Mouse (Mus musculus): ENCODE measurements around the gene Phf8. TPM values are rescaled to one million over a fixed set of nuclear protein-coding genes. Genes with fewer than 3 reads are reported as not detected.
A peak's percentile ranks its signal among the peaks of the same experiment; 100 is the strongest.
"Not testable (repeated sequence)": the region's sequence is repeated elsewhere in the genome, so short reads cannot be mapped to it uniquely, and the experiment has no call there.

Phf8 gene
- total RNA-seq (2021), result 10 to 100 TPM; 27.4 to 28.6 TPM
- long read RNA-seq, experiment 1, full-length matches to known transcripts, result 1 of 4 reads
- long read RNA-seq, experiment 1, partial matches to known transcripts, result 2 of 4 reads
- long read RNA-seq, experiment 1, other reads (novel, unspliced or antisense), result 1 of 4 reads
- long read RNA-seq, experiment 2, partial matches to known transcripts, result 4 of 9 reads
- long read RNA-seq, experiment 2, other reads (novel, unspliced or antisense), result 5 of 9 reads

DNA sequence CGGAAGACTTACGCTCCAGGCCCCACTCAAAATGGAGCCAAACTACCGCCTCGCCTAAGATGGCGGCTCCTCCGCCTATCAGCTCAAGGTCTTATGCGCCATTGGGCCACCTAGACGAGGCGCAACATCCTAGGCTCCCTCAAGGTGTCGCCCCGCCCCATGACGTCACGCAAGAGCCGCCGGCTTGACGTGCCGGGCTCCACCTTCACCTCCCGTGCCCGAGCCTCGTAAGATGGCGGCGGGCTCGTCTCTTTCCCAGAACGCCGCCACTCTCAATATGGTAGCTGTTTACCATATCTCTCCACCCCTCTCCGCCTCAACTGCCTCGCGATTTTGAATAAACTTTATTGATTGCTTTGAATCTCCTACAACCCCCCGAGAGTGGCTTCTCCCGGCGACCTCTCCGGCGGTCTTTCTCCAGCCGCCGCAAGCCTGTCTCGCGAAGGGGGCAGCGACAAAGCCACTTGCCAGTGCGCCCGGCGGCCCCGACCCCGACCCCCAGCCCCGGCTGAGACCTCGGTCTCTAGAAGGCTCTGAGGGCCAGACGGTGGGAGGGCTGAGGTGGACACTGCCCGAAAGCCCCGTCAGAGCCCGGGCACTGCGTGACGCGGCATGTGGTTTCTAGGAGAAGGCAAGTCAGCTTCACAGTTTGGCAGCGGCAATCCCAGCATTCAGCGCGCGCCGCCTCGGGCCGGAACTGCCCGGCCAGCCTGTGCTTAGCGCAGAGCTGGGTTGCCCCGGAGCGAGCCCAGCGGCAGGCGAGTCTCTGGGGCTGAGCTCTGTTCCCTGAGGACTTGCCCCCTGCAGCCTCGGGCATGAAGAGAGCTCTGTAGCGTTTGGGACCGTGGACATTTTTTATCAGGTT, at the start of gene Phf8:
Phf8 (plus strand) TSS at position 215 of the 865 bp plus-strand sequence.
- peak; percentile 84 to 85 for DNase-seq (ENCODE audit: low spot score in 2 of 2)

DNA sequence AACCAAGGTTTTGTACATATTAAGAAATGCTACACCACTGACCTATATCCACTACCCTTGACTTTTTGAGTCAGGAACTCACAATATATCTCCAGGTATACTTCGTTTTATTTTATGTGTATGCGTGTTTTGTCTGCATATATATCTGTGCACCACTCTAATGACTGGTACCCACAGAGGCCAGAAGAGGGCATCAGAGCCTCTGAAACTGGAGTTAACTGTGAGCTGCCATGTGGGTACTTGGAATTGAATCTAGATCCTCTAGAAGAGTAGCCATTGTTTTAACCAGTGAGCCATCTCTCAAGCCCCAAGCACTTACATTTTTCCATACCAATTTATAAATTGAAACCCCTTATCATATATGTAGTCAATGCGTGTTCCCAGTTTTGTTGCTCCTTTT, 32.3 kb upstream of the Phf8 start:
- DNase-seq (ENCODE audit: low spot score in 2 of 2), result no peak

DNA sequence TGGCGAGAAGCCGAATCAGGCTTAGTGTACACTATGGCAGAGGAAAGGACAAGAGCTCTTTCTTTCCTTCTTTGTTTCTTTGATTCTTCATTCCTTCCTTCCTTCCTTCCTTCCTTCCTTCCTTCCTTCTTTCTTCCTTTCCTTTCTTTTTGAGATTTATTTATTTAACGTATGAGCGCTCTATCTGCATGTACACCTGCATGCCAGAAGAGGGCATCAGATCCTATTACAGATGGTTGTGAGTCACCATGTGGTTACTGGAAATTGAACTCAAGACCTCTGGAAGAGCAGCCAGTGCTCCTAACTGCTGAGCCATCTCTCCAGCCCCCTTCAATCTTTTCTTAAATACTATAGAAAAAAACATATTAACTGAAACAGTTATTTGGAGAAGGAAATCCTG, 27.2 kb upstream of the Phf8 start:
- not testable (repeated sequence) for DNase-seq (ENCODE audit: low spot score in 2 of 2)

DNA sequence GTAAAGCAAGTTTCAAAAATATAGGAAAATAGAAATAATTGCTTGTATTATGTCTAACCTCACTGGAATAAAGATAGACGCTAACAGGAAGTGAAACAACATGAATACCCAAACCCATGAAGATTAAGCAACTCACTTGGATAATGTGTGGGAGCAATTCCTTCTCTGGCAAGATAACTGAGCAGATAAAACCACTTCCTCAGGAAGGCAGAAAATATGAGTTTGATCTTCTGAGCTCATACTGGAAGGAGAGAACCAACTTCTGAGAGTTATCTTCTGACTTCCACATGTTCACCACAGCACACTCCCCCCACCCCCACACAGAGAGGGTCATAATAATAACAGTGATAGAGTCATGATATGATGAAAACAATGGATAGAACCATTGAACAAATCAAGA, 23.9 kb upstream of the Phf8 start:
- no peak for DNase-seq (ENCODE audit: low spot score in 2 of 2)

DNA sequence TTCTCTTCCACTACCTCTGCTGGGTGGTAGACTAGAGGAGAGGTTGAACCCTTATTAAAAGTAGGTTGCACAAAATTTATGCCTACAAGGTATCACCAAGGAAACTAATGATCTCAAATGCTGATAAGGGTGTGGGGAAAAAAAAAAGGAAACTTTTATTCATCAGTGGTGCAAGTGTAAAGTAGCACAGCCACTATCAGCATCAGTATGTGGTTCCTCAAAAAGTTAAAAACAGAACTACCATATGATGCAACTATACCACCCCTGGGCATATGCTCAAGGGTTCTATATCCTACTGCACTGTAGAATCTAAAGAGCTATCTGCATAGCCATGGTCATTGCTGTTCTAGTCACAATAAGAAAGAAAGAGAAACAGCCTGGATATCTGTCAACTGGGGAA, 11.9 kb upstream of the Phf8 start:
- no peak for DNase-seq (ENCODE audit: low spot score in 2 of 2)

DNA sequence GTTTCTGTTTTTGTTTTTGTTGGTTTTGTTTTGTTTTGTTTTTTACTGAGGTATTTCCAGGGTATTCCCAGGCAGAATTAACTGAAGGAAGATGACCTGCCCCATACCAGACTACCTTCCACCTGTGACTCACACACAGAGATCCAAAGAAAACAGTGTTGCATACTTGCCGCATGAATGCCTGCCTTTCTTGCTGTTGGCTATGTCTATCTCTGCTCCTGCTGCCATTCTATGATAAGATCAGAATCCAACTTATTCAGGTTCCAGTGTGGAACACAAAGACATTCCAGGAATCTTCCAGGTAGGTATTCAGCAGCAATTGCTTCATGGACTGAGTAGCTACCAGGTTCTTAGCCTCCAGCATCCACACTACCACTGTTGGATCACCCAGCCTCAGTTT, 10.6 kb upstream of the Phf8 start:
- DNase-seq (ENCODE audit: low spot score in 2 of 2), result no peak

DNA sequence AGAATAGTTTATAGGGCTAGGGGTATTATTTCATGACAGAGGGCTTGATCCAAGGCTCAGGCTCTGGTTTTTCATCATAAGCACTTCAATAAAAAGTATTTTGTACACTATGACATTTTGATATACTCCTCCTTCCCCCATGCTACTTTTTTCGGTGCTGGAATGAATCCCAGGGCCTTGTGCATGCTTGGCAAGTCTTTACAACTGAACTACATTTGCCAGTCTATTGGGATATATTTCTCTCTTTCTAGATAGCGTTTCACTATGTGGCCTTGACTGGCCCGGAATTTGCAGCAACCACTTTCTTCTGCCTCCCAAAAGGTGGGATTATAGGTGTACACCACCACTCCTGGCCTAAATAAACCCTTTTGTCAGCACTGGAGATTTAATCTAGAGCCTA, 7.4 kb upstream of the Phf8 start:
- no peak for DNase-seq (ENCODE audit: low spot score in 2 of 2)

DNA sequence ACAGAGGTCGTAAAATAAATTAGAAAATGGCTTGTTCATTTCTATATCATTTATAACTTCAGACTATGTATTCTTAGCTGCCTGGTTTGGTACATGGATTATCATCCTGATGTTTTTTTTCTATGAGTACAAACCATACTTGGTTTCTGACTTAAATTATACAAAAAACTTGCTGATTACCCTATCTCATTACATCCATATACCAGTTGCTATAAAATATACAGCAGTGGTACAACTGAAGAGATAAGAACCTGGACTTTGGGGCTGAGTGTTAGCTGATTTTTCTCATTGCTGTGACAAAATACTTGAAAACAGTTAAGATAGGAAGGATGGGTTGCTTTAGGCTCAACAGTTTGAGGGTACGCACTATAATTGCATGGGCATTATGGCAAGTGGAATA, 6.8 kb upstream of the Phf8 start:
- no peak for DNase-seq (ENCODE audit: low spot score in 2 of 2)

DNA sequence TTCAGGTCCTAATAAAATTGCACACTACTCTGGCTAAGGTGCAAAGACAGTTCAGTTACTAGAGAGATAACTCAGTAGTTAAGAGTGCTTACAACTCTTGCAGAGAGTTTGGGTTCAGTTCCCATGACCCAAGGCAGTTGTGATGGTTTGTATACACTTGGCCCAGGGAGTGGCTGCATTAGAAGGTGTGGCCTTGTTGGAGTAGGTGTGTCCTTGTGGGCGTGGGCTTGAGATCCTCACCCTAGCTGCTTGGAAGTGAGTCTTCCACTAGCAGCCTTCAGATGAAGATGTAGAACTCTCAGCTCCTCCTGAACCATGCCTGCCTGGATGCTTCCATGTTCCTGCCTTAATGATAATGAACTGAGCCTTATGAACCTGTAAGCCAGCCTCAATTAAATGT, 2.3 kb upstream of the Phf8 start:
- DNase-seq (ENCODE audit: low spot score in 2 of 2), result no peak

DNA sequence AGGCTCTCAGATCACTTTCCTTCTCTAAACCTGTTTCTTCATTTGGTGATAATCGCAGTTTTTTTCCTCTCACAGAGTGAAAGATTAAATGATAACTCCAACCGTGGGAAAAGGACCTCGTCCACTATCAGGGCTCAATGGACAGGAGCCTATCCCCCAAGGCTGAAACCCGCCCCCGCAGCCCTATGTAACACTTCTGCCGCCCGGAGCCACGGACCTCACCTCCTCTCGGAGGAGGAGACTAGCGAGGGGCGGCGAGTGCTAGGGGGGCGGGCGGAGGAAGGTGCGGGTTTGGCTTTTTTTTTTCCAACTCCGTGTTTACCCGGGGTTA, 380 bp upstream of the Phf8 start:
- no peak for DNase-seq (ENCODE audit: low spot score in 2 of 2)

DNA sequence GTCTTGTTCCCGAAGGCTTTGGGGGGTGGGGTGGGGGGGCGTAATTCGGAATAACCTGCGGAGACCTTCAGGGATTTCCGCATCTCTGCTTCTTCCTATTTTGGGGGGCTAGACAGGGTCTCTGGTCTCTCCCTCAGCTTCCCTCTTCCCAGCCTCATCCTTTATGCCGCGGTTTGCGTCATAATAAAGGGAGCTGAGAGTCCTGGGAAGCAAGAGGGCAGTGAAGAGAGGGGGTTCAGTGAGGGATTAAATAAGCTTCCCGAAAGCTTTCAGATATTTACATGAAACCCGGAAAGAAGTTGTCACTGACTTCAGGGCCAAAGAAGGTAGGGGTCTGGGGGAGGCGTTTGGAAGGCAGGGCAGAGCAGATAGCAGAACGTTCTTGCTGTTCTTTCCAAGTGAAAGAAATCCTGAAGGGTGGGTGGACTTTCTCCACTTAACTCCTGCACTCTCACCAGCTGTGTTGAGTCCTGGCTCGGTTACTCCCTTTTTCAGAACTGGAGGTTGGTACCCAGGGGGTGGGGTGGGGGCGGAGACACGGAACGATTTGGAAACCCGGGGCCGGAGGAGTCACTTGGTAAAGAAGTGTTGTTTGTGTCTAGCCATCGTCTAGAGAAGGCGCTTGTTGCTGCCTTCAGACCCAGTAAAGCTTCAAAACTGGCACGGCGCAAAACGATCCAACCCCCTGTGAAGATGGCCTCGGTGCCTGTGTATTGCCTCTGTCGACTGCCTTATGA, 1.5 kb downstream of the Phf8 start:
- DNase-seq (ENCODE audit: low spot score in 2 of 2), result peak; percentile 19

DNA sequence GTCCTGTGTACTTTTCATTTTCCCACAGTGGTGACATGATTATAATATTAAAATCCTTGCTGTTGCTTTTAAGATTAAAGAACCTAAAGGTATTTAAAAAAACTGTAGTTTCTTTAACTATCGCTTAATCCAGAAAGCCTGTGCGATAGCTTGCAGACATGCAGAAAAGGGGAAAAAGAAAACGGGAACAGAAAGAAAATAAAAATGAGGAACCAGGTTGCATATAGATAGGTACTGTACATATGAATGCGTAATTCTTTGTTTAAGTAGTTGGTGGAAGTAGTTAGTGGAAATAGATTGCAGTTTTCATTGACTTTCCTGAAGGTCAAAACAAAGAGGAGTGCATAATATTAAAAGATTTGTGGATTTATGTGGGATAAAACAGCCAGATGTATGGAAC, 32.9 kb downstream of the Phf8 start:
- DNase-seq (ENCODE audit: low spot score in 2 of 2), result no peak

DNA sequence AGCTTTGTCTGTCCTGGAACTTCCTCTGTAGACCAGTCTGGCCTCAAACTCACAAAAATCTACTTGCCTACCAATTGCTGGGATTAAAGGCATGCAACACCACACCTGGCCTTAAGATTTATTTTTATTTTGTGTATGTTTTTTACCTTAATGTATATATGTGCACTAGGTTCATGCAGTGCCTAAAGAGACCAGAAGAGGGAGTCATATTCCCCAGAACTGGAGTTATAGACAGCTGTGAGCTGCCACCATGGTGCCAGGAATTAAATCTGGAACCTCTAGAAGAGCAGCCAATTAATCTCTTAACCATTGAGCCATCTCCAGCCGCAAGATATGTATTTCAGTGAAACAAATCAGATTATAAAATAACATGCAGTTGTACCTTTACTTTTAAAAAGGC, 54.7 kb downstream of the Phf8 start:
- no peak for DNase-seq (ENCODE audit: low spot score in 2 of 2)

DNA sequence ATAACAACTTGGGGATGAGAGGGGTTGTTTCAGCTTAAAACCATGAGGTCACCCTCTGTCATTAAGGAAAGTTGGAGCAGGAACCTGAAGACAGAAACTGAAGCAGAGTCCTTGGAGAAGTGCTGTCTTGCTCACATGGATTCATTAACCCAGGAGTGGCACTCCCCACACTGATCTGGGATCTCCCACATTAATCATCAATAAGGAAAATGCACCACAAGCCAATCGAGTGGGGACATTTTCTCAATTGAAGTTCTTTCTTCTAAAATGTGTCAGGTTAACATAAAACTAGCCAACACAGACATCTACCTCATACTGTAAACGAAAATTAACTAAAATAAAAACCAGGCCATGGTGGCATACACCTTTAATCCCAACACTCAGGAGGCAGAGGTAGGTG, 122.9 kb downstream of the Phf8 start:
- no peak for DNase-seq (ENCODE audit: low spot score in 2 of 2)

DNA sequence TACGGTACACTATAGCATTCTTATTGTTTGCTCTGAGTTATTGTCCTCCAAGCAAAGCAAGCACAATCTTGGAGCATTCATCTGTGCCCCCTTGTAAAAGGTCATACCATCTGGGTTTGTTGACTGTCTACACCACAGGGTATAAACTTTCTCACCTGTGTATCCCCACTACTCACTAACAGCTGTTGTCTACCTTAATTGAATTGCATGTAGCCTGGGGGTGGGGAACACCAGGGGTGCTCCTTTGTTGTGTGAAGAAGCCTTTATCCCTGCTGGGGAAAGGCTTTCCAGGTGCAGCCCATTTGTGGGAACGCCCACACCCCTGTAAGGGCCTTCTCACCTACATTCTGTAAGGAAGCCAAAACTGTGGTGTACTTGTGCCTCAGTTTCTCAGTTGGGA, 133.3 kb downstream of the Phf8 start:
- DNase-seq (ENCODE audit: low spot score in 2 of 2), result no peak

DNA sequence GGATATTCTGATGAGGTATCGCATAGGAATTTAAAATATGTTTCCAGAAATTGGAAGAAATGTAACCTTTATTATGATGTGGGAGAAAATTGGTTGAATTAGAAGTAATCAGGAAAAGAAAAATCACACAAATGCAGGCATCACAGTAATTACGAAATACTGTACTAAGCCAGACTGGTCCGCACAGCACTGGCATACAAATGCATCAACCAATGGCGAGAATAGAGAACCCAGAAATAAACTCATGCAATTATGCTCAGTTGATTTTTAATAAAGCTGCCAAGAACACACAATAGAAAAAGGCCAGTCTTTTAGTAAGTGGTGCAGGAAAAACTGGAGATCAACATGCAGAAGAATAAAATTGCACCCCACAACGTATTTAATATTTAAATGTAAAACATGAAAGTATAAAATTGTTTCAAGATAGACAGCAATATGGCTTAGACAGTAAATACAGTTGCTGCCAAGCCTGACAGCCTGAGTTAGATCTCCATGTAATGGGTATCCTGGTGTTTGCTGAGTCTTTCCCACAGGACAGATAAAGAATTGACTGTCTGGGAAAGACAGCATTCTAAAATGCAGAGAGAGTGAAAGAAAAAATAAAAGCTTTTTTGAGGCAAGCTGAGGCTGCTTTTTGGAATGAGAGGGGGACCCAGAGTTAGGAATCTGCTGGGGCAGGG, 154.2 kb downstream of the Phf8 start:
- DNase-seq (ENCODE audit: low spot score in 2 of 2), result no peak

Other genes with a start within 250 kb of the Phf8 start
- 10 to 100 TPM; 16.2 to 17.3 TPM for gene Fam120c, start 176.5 kb upstream of the Phf8 start, total RNA-seq (2021)